Mouse (Mus musculus): ENCODE data around the gene Cd22. TPM values are rescaled to one million over a fixed set of nuclear protein-coding genes. Genes with fewer than 3 reads are reported as not detected.
A peak's percentile ranks its signal among the peaks of the same experiment; 100 is the strongest.

Gene Cd22
- total and polyA plus RNA-seq, 3 experiments: 42.3 to 180 (median 90.6) TPM

DNA sequence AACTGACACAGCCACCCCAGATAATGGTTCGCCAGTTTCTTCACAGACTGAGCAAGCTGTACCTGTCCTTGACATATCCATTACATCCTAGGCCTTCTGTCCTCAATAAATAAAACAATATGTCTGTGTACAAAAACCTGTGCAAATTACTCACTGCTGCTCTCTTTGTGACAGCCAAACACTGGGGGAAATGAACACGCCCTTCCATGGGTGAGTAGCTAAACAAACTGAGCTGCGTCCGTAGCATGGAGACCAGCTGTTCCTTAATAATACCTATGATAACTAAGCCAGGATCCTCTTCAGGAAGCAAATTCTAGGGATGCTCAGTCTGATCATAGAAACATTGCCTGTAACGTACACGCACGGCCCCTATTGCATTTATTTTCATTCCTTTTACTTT, 8.6 kb upstream of the Cd22 start:
- Histone ChIP-seq H3K27me3 (replicated peaks) (no peaks in the 10 kb centered on the region), H3K27ac (ENCODE audit: insufficient read depth, low read depth) (no peak overlapping the region), H3K9me3 (replicated peaks; ENCODE audit: low read length) (peaks cover 10% of the 10 kb centered on the region), H3K4me2 (ENCODE audit: insufficient read depth, low read depth, poor library complexity, severe bottlenecking) (no peak overlapping the region), H3K79me2 (replicated peaks; ENCODE audit: control insufficient read depth, extremely low read depth, insufficient read depth, poor library complexity, severe bottlenecking) (no peaks in the 10 kb centered on the region), H3K9ac (ENCODE audit: insufficient read depth, low read depth) (no peak overlapping the region), H3K4me3 (replicated peaks in 1 of 3; ENCODE audit: low read depth in 2 of 3, low read length in 2 of 3, poor library complexity in 1 of 3) (no peak overlapping the region), H3K4me1 (ENCODE audit: control insufficient read depth in 1 of 2, insufficient read depth in 2 of 2) (peaks cover 33 to 79% of the 10 kb centered on the region in 2 experiments), H3K36me3 (replicated peaks in 1 of 2; ENCODE audit: control insufficient read depth in 1 of 2, insufficient read depth in 1 of 2, low read length in 1 of 2) (peaks cover 0 to 3% of the 10 kb centered on the region in 2 experiments)
- DNase-seq (ENCODE audit: extremely low read depth): no peak
- in situ Hi-C loops (cut with MboI; ENCODE audit: low pct_ligation_motif_present, low pct_unique_long_range_greater_than_20kb, low sequenced_read_pairs) (no loop called here), dilution Hi-C loops (cut with MboI; ENCODE audit: extremely low pct_ligation_motif_present, extremely low pct_unique_long_range_greater_than_20kb, low sequenced_read_pairs) (no loop called here)
- no peak for TF ChIP-seq NRF1 (IDR thresholded peaks at IDR 0.05; ENCODE audit: low read depth, low read length)
- TF ChIP-seq USF1 (IDR thresholded peaks at IDR 0.05; ENCODE audit: low read depth, low read length): no peak

DNA sequence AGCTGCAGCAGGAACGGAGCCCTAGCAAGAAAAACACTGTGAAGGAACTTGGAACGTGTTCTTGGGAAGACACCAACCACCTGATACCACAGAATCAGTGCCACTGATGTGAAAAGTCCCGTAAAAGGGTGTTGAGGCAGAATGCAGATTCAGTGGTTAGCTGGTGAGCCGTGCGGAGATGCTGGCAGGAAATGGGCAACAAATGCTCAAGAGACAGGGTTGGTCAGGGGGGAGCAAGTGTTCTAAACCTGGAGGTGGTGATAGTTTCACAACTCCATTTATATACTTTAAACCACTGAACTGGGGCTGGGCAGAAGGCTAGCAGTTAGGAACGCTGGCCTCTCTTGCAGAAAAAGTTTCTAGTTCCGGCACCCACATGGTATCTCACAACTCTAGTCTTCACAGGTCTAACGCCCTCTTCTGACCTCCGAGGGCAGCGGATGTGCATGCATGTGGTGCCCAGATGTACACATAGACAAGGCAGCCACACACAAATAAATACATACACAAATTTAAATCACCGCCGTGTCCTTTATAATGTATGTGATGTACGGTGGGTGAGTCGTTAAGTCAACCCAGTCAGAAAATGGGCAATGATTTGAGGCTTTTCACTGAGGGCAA, 7.5 kb upstream of the Cd22 start:
- peak; percentile 96 for DNase-seq (ENCODE audit: extremely low read depth)
- Histone ChIP-seq H3K4me3 (replicated peaks in 1 of 3; ENCODE audit: low read depth in 2 of 3, low read length in 2 of 3, poor library complexity in 1 of 3) (peak overlapping the region in 2 of 3 experiments; percentile 5 to 14), H3K4me2 (ENCODE audit: insufficient read depth, low read depth, poor library complexity, severe bottlenecking) (peak overlapping the region; percentile 53), H3K36me3 (replicated peaks in 1 of 2; ENCODE audit: control insufficient read depth in 1 of 2, insufficient read depth in 1 of 2, low read length in 1 of 2) (peaks cover 0 to 3% of the 10 kb centered on the region in 2 experiments), H3K79me2 (replicated peaks; ENCODE audit: control insufficient read depth, extremely low read depth, insufficient read depth, poor library complexity, severe bottlenecking) (no peaks in the 10 kb centered on the region), H3K27ac (ENCODE audit: insufficient read depth, low read depth) (peak overlapping the region; percentile 66), H3K27me3 (replicated peaks) (no peaks in the 10 kb centered on the region), H3K4me1 (ENCODE audit: control insufficient read depth in 1 of 2, insufficient read depth in 2 of 2) (peaks cover 33 to 76% of the 10 kb centered on the region in 2 experiments), H3K9ac (ENCODE audit: insufficient read depth, low read depth) (peak overlapping the region; percentile 27; the same call in 1 of the 2 replicates), H3K9me3 (replicated peaks; ENCODE audit: low read length) (peaks cover 10% of the 10 kb centered on the region)
- in situ Hi-C loops (cut with MboI; ENCODE audit: low pct_ligation_motif_present, low pct_unique_long_range_greater_than_20kb, low sequenced_read_pairs) (no loop called here), dilution Hi-C loops (cut with MboI; ENCODE audit: extremely low pct_ligation_motif_present, extremely low pct_unique_long_range_greater_than_20kb, low sequenced_read_pairs) (no loop called here)
- TF ChIP-seq MAX (IDR thresholded peaks at IDR 0.05; ENCODE audit: low read length): peak; percentile 24; the same call in 1 of the 2 replicates
- TF ChIP-seq E2F4 (IDR thresholded peaks at IDR 0.05; ENCODE audit: insufficient replicate concordance, low read depth, low read length): no peak
- TF ChIP-seq NRF1 (IDR thresholded peaks at IDR 0.05; ENCODE audit: low read depth, low read length): no peak
- peak; percentile 93 for TF ChIP-seq MAFK (IDR thresholded peaks at IDR 0.05; ENCODE audit: insufficient replicate concordance, low read length)
- TF ChIP-seq SIN3A (IDR thresholded peaks at IDR 0.05; ENCODE audit: low read length): peak; percentile 82
- TF ChIP-seq JUND (conservative IDR thresholded peaks at IDR 0.05; ENCODE audit: low read depth, low read length): peak; percentile 67
- no peak for TF ChIP-seq PAX5 (IDR thresholded peaks at IDR 0.05; ENCODE audit: low read length)
- peak; percentile 30; the same call in 1 of the 2 replicates for TF ChIP-seq POLR2A (IDR thresholded peaks at IDR 0.05; ENCODE audit: low read depth, low read length)
- peak; percentile 7; the same call in 1 of the 2 replicates for TF ChIP-seq SMC3 (IDR thresholded peaks at IDR 0.05; ENCODE audit: low read depth, low read length)
- TF ChIP-seq UBTF (IDR thresholded peaks at IDR 0.05; ENCODE audit: low read depth, low read length): no peak
- no peak; the same call in 1 of the 2 replicates for TF ChIP-seq ZNF384 (IDR thresholded peaks at IDR 0.05; ENCODE audit: low read depth, low read length)
- TF ChIP-seq EP300 (IDR thresholded peaks at IDR 0.05; ENCODE audit: low read length): peak; percentile 97
- TF ChIP-seq TBP (conservative IDR thresholded peaks at IDR 0.05; ENCODE audit: low read depth, low read length): peak; percentile 67
- TF ChIP-seq CHD2 (IDR thresholded peaks at IDR 0.05; ENCODE audit: low read length): peak; percentile 90
- TF ChIP-seq CTCF (conservative IDR thresholded peaks at IDR 0.05 in 1 of 2, IDR thresholded peaks at IDR 0.05 in 1 of 2; ENCODE audit: low read depth in 2 of 2, low read length in 2 of 2): peak in 1 of 2 experiments; percentile 59; a peak in 2 of 4 replicates
- no peak for TF ChIP-seq ZC3H11A (IDR thresholded peaks at IDR 0.05; ENCODE audit: low read depth, low read length)
- peak; percentile 60 for TF ChIP-seq MXI1 (IDR thresholded peaks at IDR 0.05; ENCODE audit: low read depth, low read length)
- TF ChIP-seq MAZ (IDR thresholded peaks at IDR 0.05; ENCODE audit: low read depth, low read length): no peak
- TF ChIP-seq MEF2A (IDR thresholded peaks at IDR 0.05; ENCODE audit: borderline replicate concordance, low read depth, low read length): peak; percentile 99
- no peak for TF ChIP-seq HCFC1 (IDR thresholded peaks at IDR 0.05; ENCODE audit: low read depth, low read length)
- no peak for TF ChIP-seq USF1 (IDR thresholded peaks at IDR 0.05; ENCODE audit: low read depth, low read length)
- no peak for TF ChIP-seq POLR2AphosphoS2 (IDR thresholded peaks at IDR 0.05; ENCODE audit: low read depth, low read length)
- TF ChIP-seq NELFE (IDR thresholded peaks at IDR 0.05; ENCODE audit: low read depth, low read length): no peak; the same call in 1 of the 2 replicates
- TF ChIP-seq RAD21 (IDR thresholded peaks at IDR 0.05; ENCODE audit: low read depth, low read length): peak; percentile 33
- TF ChIP-seq ELF1 (IDR thresholded peaks at IDR 0.05; ENCODE audit: low read depth, low read length): peak; percentile 57
- TF ChIP-seq ETS1 (conservative IDR thresholded peaks at IDR 0.05; ENCODE audit: low read depth, low read length): peak; percentile 96
- no peak for TF ChIP-seq KAT2A (IDR thresholded peaks at IDR 0.05; ENCODE audit: insufficient replicate concordance, low read length)
- TF ChIP-seq IRF4 (IDR thresholded peaks at IDR 0.05; ENCODE audit: low read depth, low read length): peak; percentile 94
- no peak for TF ChIP-seq USF2 (conservative IDR thresholded peaks at IDR 0.05; ENCODE audit: low read depth, low read length)
- no peak for TF ChIP-seq GABPA (IDR thresholded peaks at IDR 0.05; ENCODE audit: insufficient replicate concordance, low read depth, low read length)
- peak; percentile 98 for TF ChIP-seq TCF12 (IDR thresholded peaks at IDR 0.05; ENCODE audit: low read depth, low read length)
- peak; percentile 98 for TF ChIP-seq BHLHE40 (IDR thresholded peaks at IDR 0.05; ENCODE audit: low read depth, low read length)

All from CH12.LX (cell line).